Mouse (Mus musculus) common myeloid progenitor, adult 5-6 weeks (primary cell): ENCODE measurements around the gene Hspa5. TPM values are rescaled to one million over a fixed set of nuclear protein-coding genes. Genes with fewer than 3 reads are reported as not detected.
"Not testable (repeated sequence)": the region's sequence is repeated elsewhere in the genome, so short reads cannot be mapped to it uniquely, and the experiment has no call there.

Source experiments
- ATAC-seq: replicated peaks from 2 replicates; pipeline ENCODE4 v1.8.0; 2016; ENCODE audit warnings: low read depth, mild to moderate bottlenecking, moderate TSS enrichment, inconsistent platforms; ENCODE audit not compliant: poor library complexity, severe bottlenecking
- total RNA-seq: library from RNA; stranded (forward); fragments of 200-1000, 187-1606 nt; gene quantifications from 2 replicates; pipeline ENCODE4 v1.2.3, GENCODE M21; 2017

Gene Hspa5
- 891 and 930 TPM in 2 replicates for total RNA-seq

GRCm38 (mm10) chr2:34771368-34772226 lies at the start of gene Hspa5:
Gene Hspa5, plus strand, starts transcription at chr2:34771970.
- peak; percentile 90 for ATAC-seq

- no peak for ATAC-seq
These were observed 46.5 kb upstream of the Hspa5 start for GRCm38 (mm10) chr2:34725269-34725668.

GRCm38 (mm10) chr2:34727045-34727728 lies 44.6 kb upstream of the Hspa5 start:
- ATAC-seq = no peak

GRCm38 (mm10) chr2:34736626-34737025 lies 35.1 kb upstream of the Hspa5 start:
- ATAC-seq = no peak

GRCm38 (mm10) chr2:34737911-34738310 lies 33.9 kb upstream of the Hspa5 start:
- no peak for ATAC-seq

- ATAC-seq = peak; percentile 29; the same call in 1 of the 2 replicates
These were observed 31.9 kb upstream of the Hspa5 start for GRCm38 (mm10) chr2:34739684-34740391.

- ATAC-seq = peak; percentile 54
These were observed 30.2 kb upstream of the Hspa5 start for GRCm38 (mm10) chr2:34741390-34742159.

GRCm38 (mm10) chr2:34742675-34743074 lies 29.1 kb upstream of the Hspa5 start:
- no peak for ATAC-seq

GRCm38 (mm10) chr2:34744476-34744875 lies 27.3 kb upstream of the Hspa5 start:
- no peak for ATAC-seq

- no peak for ATAC-seq
These were observed 26.1 kb upstream of the Hspa5 start for GRCm38 (mm10) chr2:34745673-34746072.

GRCm38 (mm10) chr2:34748479-34748878 lies 23.3 kb upstream of the Hspa5 start:
- ATAC-seq = no peak

GRCm38 (mm10) chr2:34750245-34750644 lies 21.5 kb upstream of the Hspa5 start:
- no peak for ATAC-seq

- peak; percentile 78 for ATAC-seq
These were observed 17.8 kb upstream of the Hspa5 start for GRCm38 (mm10) chr2:34753811-34754550.

GRCm38 (mm10) chr2:34754551-34755358 lies 17.0 kb upstream of the Hspa5 start, which contains the start of gene Gapvd1:
Gene Gapvd1, minus strand, starts transcription at chr2:34755232.
- peak; percentile 48; the same call in 1 of the 2 replicates for ATAC-seq

- ATAC-seq = no peak
These were observed 14.4 kb upstream of the Hspa5 start for GRCm38 (mm10) chr2:34757341-34757740.

GRCm38 (mm10) chr2:34761272-34761671 lies 10.5 kb upstream of the Hspa5 start:
- ATAC-seq = not testable (repeated sequence)

GRCm38 (mm10) chr2:34762174-34762573 lies 9.6 kb upstream of the Hspa5 start:
- ATAC-seq = no peak

- no peak for ATAC-seq
These were observed 8.9 kb upstream of the Hspa5 start for GRCm38 (mm10) chr2:34762872-34763271.
